Mouse (Mus musculus) thymus, postnatal 25 days (tissue): ENCODE measurements around the gene Tmem110.

Experiments used
- DNase-seq: peaks from one replicate; pipeline ENCODE4 v3.0.0; 2022

The Tmem110 gene

GRCm38 (mm10) chr14:30867042-30867441 is 41.7 kb downstream of the Tmem110 start:
- peak; percentile 58 for DNase-seq

GRCm38 (mm10) chr14:30868826-30869225 is 43.4 kb downstream of the Tmem110 start:
- DNase-seq: no peak

- DNase-seq: no peak
Measured at GRCm38 (mm10) chr14:30869391-30869801, 44.0 kb downstream of the Tmem110 start.

GRCm38 (mm10) chr14:30870206-30871147 is 45.1 kb downstream of the Tmem110 start:
- DNase-seq: no peak

- no peak for DNase-seq
Measured at GRCm38 (mm10) chr14:30874095-30874700, 48.8 kb downstream of the Tmem110 start.

- DNase-seq: no peak
Measured at GRCm38 (mm10) chr14:30875130-30875865, 49.9 kb downstream of the Tmem110 start.

GRCm38 (mm10) chr14:30875955-30876354 is 50.6 kb downstream of the Tmem110 start:
- DNase-seq: no peak

GRCm38 (mm10) chr14:30876451-30876850 is 51.1 kb downstream of the Tmem110 start:
- no peak for DNase-seq

- no peak for DNase-seq
Measured at GRCm38 (mm10) chr14:30877827-30878226, 52.4 kb downstream of the Tmem110 start.

GRCm38 (mm10) chr14:30878958-30879571 is 53.7 kb downstream of the Tmem110 start, which contains the start of gene Mustn1:
Mustn1 (plus strand) TSS chr14:30879200.
- no peak for DNase-seq

- no peak for DNase-seq
Measured at GRCm38 (mm10) chr14:30879794-30880193, 54.4 kb downstream of the Tmem110 start.

GRCm38 (mm10) chr14:30880251-30880650 is 54.9 kb downstream of the Tmem110 start:
- DNase-seq: no peak

- DNase-seq: peak; percentile 32
Measured at GRCm38 (mm10) chr14:30880811-30881717, 55.7 kb downstream of the Tmem110 start.

- no peak for DNase-seq
Measured at GRCm38 (mm10) chr14:30881718-30882108, 56.3 kb downstream of the Tmem110 start.

GRCm38 (mm10) chr14:30885298-30885697 is 59.9 kb downstream of the Tmem110 start:
- no peak for DNase-seq

- no peak for DNase-seq
Measured at GRCm38 (mm10) chr14:30886204-30886603, 60.8 kb downstream of the Tmem110 start, which contains the start of gene Itih4. Itih4 (plus strand) TSS chr14:30886476.

- DNase-seq: peak; percentile 3
Measured at GRCm38 (mm10) chr14:30888271-30888732, 62.9 kb downstream of the Tmem110 start.

- no peak for DNase-seq
Measured at GRCm38 (mm10) chr14:30899972-30900371, 74.6 kb downstream of the Tmem110 start.

- no peak for DNase-seq
Measured at GRCm38 (mm10) chr14:30902628-30903027, 77.2 kb downstream of the Tmem110 start.

GRCm38 (mm10) chr14:30903036-30903435 is 77.6 kb downstream of the Tmem110 start:
- DNase-seq: no peak

- no peak for DNase-seq
Measured at GRCm38 (mm10) chr14:30904307-30904706, 78.9 kb downstream of the Tmem110 start.
